Mouse (Mus musculus): Measurements from ENCODE around the gene Cachd1.

- TF ChIP-seq EP300 (optimal IDR thresholded peaks at IDR 0.05) (no peak), CTCF (IDR thresholded peaks at IDR 0.05; ENCODE audit: low read depth) (peak; percentile 56)
Observed at GRCm38 (mm10) chr4:100776043-100776870, at the start of gene Cachd1.

Data from stomach, postnatal 0 days (tissue).